In genomic region chr8:82875135-82875534, GRCm38 (mm10) we compare ENCODE assay signal across 12 mouse cellular contexts. TPM values are rescaled to one million over a fixed set of nuclear protein-coding genes. Genes with fewer than 3 reads are reported as not detected.
DNase-seq lines count a peak whose midpoint lies in the region; ATAC-seq and TF ChIP-seq lines count a peak whose summit lies in the region.
"Had no signal": no experiment of that assay in that cellular context is flagged by ENCODE, and none has a peak within 500 bp of the region (broad histone marks: within the 10 kb centered on the region; RNA-seq: fewer than 3 reads in every experiment).

No protein-coding gene starts in this region.

- peak; percentile 8 for DNase-seq in gastrocnemius, postnatal 25 days
- DNase-seq in gastrocnemius, postnatal 4 days (ENCODE audit: low spot score in 2 of 2): no peak
- peak; percentile 35 for DNase-seq in lung, embryonic 14.5 days
- no peak for DNase-seq in lung, adult 2 months
- DNase-seq in left cerebral cortex, adult 11 months (ENCODE audit: low spot score): no peak
- DNase-seq: cerebellum, adult 11-12 months; liver; thymus, adult 2 months had no signal

- H3K4me1 ChIP-seq in lung, embryonic 14.5 days (ENCODE audit: insufficient read depth): peaks cover 4% of the 10 kb centered on the region; the same call in 1 of the 2 replicates
- H3K4me1 ChIP-seq in lung, adult 2 months (ENCODE audit: control insufficient read depth, insufficient read depth, low read length): peaks cover 2% of the 10 kb centered on the region; the same call in 1 of the 2 replicates
- H3K4me1 ChIP-seq in heart, embryonic 15.5 days (replicated peaks): peaks cover 18% of the 10 kb centered on the region; the same call in 1 of the 2 replicates
- H3K4me1 ChIP-seq in forebrain, embryonic 15.5 days: no peaks in the 10 kb centered on the region

- H3K27me3 ChIP-seq in lung, embryonic 14.5 days (ENCODE audit: insufficient read depth, low read length): no peaks in the 10 kb centered on the region
- H3K27me3 ChIP-seq in heart, embryonic 15.5 days: no peaks in the 10 kb centered on the region
- H3K27me3 ChIP-seq in forebrain, embryonic 15.5 days: no peaks in the 10 kb centered on the region

- no peak overlapping the region for H3K4me3 ChIP-seq in lung, embryonic 14.5 days (ENCODE audit: low read depth, low read length)
- no peak overlapping the region for H3K4me3 ChIP-seq in lung, adult 2 months (replicated peaks; ENCODE audit: extremely low read depth, low read depth, low read length)
- H3K4me3 ChIP-seq in heart, embryonic 15.5 days: no peak overlapping the region
- H3K4me3 ChIP-seq in forebrain, embryonic 15.5 days: no peak overlapping the region

- no peak overlapping the region for H3K9ac ChIP-seq in lung, embryonic 14.5 days
- no peak overlapping the region for H3K9ac ChIP-seq in heart, embryonic 15.5 days
- no peak overlapping the region for H3K9ac ChIP-seq in forebrain, embryonic 15.5 days (replicated peaks)

- TF ChIP-seq CTCF in lung, embryonic 14.5 days (IDR thresholded peaks at IDR 0.05; ENCODE audit: low read depth): no peak
- no peak for TF ChIP-seq CTCF in lung, adult 2 months (IDR thresholded peaks at IDR 0.05; ENCODE audit: insufficient read depth, low read length)

- 57% methylated on average over 7 of the region's 7 CpGs for WGBS in lung, embryonic 14.5 days
- 37% methylated on average over 7 of the region's 7 CpGs for WGBS in lung, adult 2 months
- 37% methylated on average over 7 of the region's 7 CpGs for WGBS in heart, embryonic 15.5 days
- 76% methylated on average over 7 of the region's 7 CpGs for WGBS in forebrain, embryonic 15.5 days

- no peak overlapping the region for H3K27ac ChIP-seq in lung, embryonic 14.5 days (ENCODE audit: low read depth)
- H3K27ac ChIP-seq in heart, embryonic 15.5 days: peak overlapping the region; percentile 35; the same call in 1 of the 2 replicates
- H3K27ac ChIP-seq in forebrain, embryonic 15.5 days (replicated peaks): no peak overlapping the region

- no peaks in the 10 kb centered on the region for H3K9me3 ChIP-seq in lung, embryonic 14.5 days (ENCODE audit: low read depth, low read length)
- no peaks in the 10 kb centered on the region for H3K9me3 ChIP-seq in heart, embryonic 15.5 days (replicated peaks)
- H3K9me3 ChIP-seq in forebrain, embryonic 15.5 days: no peaks in the 10 kb centered on the region

- H3K36me3 ChIP-seq in lung, embryonic 14.5 days (ENCODE audit: insufficient read depth): no peaks in the 10 kb centered on the region
- no peaks in the 10 kb centered on the region for H3K36me3 ChIP-seq in heart, embryonic 15.5 days
- no peaks in the 10 kb centered on the region for H3K36me3 ChIP-seq in forebrain, embryonic 15.5 days

- ATAC-seq in lung, embryonic 14.5 days (ENCODE audit: insufficient read depth): peak; percentile 51; the same call in 1 of the 2 replicates
- ATAC-seq in heart, embryonic 15.5 days (replicated peaks; ENCODE audit: insufficient number of reproducible peaks, insufficient read depth, low FRiP score, low read depth): peak; percentile 69
- ATAC-seq in megakaryocyte-erythroid progenitor cell, adult 5-6 weeks (replicated peaks; ENCODE audit: low FRiP score, low TSS enrichment, poor library complexity, severe bottlenecking): 0 out of 2 replicates have a peak, but pooled peaks have one; percentile 34
- no peak for ATAC-seq in forebrain, embryonic 15.5 days (replicated peaks)

- no peak for TF ChIP-seq POLR2A in lung, adult 2 months (IDR thresholded peaks at IDR 0.05; ENCODE audit: borderline replicate concordance, extremely low read depth, low read depth, low read length)

- no peak overlapping the region for H3K4me2 ChIP-seq in lung, embryonic 14.5 days
- peak overlapping the region; percentile 17; the same call in 1 of the 2 replicates for H3K4me2 ChIP-seq in heart, embryonic 15.5 days
- no peak overlapping the region for H3K4me2 ChIP-seq in forebrain, embryonic 15.5 days (replicated peaks)

RNA-seq across cellular contexts. Expression of gene Rnf150, which starts 12.0 kb away (rescaled TPM):
- 10 to 100 TPM; 17.1 to 19.5 TPM for total RNA-seq in gastrocnemius, postnatal 25 days (2021)
- 10 to 100 TPM; 15.2 to 17.2 TPM for total RNA-seq in gastrocnemius, postnatal 4 days (2021)
- 1.2 and 1.4 TPM in 2 replicates for polyA plus RNA-seq in lung, embryonic 14.5 days (2014; fragmentation: Nextera tagmentation; extraction: Ambion mirVana)
- 4.4 and 6.9 TPM in 2 replicates for polyA plus RNA-seq in lung, adult 2 months (2012; rRNA removed)
- 0.74 and 0.86 TPM in 2 replicates for polyA plus RNA-seq in heart, embryonic 15.5 days (2015; fragmentation: Nextera tagmentation; extraction: Ambion mirVana)
- 0.32 TPM in 1 of 2 replicates, not detected in the other for total RNA-seq in megakaryocyte-erythroid progenitor cell, adult 5-6 weeks (2014; fragmentation: Nextera tagmentation)
- 0.42 and 0.69 TPM in 2 replicates for total RNA-seq in megakaryocyte-erythroid progenitor cell, adult 5-6 weeks (2017)
- 1.8 TPM in 2 replicates for polyA plus RNA-seq in forebrain, embryonic 15.5 days (2015; fragmentation: Nextera tagmentation; extraction: Ambion mirVana)
- total RNA-seq: MEL had no signal

Comparison
In these comparisons a context has a peak if more than half of its experiments do, and no peak if none do; other contexts are left out.
1. DNase-seq: peak in gastrocnemius, postnatal 25 days (single experiment) and lung, embryonic 14.5 days (single experiment); none in gastrocnemius, postnatal 4 days (0 of 2), lung, adult 2 months (single experiment) and left cerebral cortex, adult 11 months (single experiment).